Mouse (Mus musculus) lung, embryonic 15.5 days (tissue): ENCODE measurements at regions not wholly inside any gene's neighbourhood (a gene's known extent, or its start where the extent isn't known, plus 50 kb on each side); places are given as distances from the start of the nearest gene placed in this dataset.
"Not testable (repeated sequence)": the region's sequence is repeated elsewhere in the genome, so short reads cannot be mapped to it uniquely, and the experiment has no call there.

Experiments used
- ATAC-seq: fragments of 200-750 bp; cut with Nextera tagmentation; 2 replicates; pipeline ENCODE4 v1.8.0; 2017; ENCODE audit warnings: moderate number of reproducible peaks, borderline replicate concordance; ENCODE audit not compliant: low FRiP score, low TSS enrichment; ENCODE audit errors: extremely low read depth
- H3K27ac ChIP-seq: fragments of 300-500 bp; sonication (generic); 2 replicates; pipeline ENCODE4 v1.5.1; 2015; ENCODE audit warnings: moderate library complexity, mild to moderate bottlenecking, inconsistent platforms
- H3K27me3 ChIP-seq: fragments of 300-500 bp; sonication (generic); 2 replicates; pipeline ENCODE4 v1.6.1; 2015; ENCODE audit warnings: inconsistent platforms
- H3K36me3 ChIP-seq: fragments of 300-500 bp; sonication (generic); 2 replicates; pipeline ENCODE4 v1.6.1; 2015; ENCODE audit warnings: inconsistent platforms
- H3K4me1 ChIP-seq: fragments of 300-500 bp; sonication (generic); 2 replicates; pipeline ENCODE4 v1.6.1; 2015; ENCODE audit warnings: inconsistent platforms
- H3K4me2 ChIP-seq: fragments of 300-500 bp; sonication (generic); 2 replicates; pipeline ENCODE4 v1.6.1; 2015; ENCODE audit warnings: inconsistent platforms, mild to moderate bottlenecking, moderate library complexity
- H3K4me3 ChIP-seq: fragments of 300-500 bp; sonication (generic); 2 replicates; pipeline ENCODE4 v1.5.1; 2015; ENCODE audit warnings: mild to moderate bottlenecking, inconsistent platforms
- H3K9ac ChIP-seq: fragments of 300-500 bp; sonication (generic); 2 replicates; pipeline ENCODE4 v1.6.1; 2015; ENCODE audit warnings: inconsistent platforms
- H3K9me3 ChIP-seq: fragments of 300-500 bp; sonication (generic); 2 replicates; pipeline ENCODE4 v1.6.1; 2016; ENCODE audit warnings: inconsistent platforms
- WGBS: fragments of 180-500 bp; shearing (Covaris S2); methylation state at CpG from one replicate; pipeline ENCODE4 v1.1.7; 2015; 5-methylcytosine and 5-hydroxymethylcytosine counted together

GRCm38 (mm10) chr1:161692836-161693767, 95.2 kb downstream of the Fasl start:
- Histone ChIP-seq H3K27ac (no peak overlapping the region), H3K27me3 (no peaks in the 10 kb centered on the region), H3K4me3 (no peak overlapping the region), H3K9me3 (no peaks in the 10 kb centered on the region), H3K4me1 (no peaks in the 10 kb centered on the region), H3K9ac (no peak overlapping the region), H3K36me3 (no peaks in the 10 kb centered on the region), H3K4me2 (no peak overlapping the region)
- ATAC-seq: no peak
- 67% methylated on average over 14 of the region's 14 CpGs for WGBS

- no peak overlapping the region for H3K4me2 ChIP-seq
- no peaks in the 10 kb centered on the region for H3K4me1 ChIP-seq
- H3K4me3 ChIP-seq: no peak overlapping the region
- H3K36me3 ChIP-seq: no peaks in the 10 kb centered on the region
- H3K9me3 ChIP-seq: no peaks in the 10 kb centered on the region
- H3K27me3 ChIP-seq: no peaks in the 10 kb centered on the region
- 15% methylated on average over 3 of the region's 3 CpGs for WGBS
- no peak overlapping the region for H3K9ac ChIP-seq
- no peak for ATAC-seq
- no peak overlapping the region for H3K27ac ChIP-seq
Observed at GRCm38 (mm10) chr1:161688946-161689345, 99.3 kb downstream of the Fasl start.

DNA sequence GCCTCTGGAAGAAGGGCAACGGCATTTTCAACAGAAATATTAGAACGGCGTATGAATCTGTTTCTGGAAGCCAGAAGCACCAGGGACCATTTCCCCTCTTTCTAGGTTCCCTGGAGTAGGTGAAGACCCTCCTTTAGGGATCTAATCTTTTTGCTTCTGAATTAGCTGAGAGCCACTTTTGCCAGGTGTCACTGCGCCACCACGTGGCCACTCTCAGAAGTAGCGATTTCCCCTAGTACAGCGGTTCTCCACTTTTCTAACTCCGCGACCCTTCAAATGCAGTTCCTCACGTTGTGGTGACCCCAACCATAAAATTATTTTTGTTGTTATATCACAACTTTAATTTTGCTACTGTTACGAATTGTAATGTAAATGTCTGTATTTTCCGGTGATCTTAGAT, 100.7 kb downstream of the Fasl start:
- H3K9me3 ChIP-seq: no peaks in the 10 kb centered on the region
- H3K9ac ChIP-seq: no peak overlapping the region
- ATAC-seq: no peak
- no peak overlapping the region for H3K4me2 ChIP-seq
- WGBS: 17% methylated on average over 12 of the region's 12 CpGs
- H3K4me1 ChIP-seq: no peaks in the 10 kb centered on the region
- no peaks in the 10 kb centered on the region for H3K36me3 ChIP-seq
- H3K27me3 ChIP-seq: no peaks in the 10 kb centered on the region
- no peak overlapping the region for H3K4me3 ChIP-seq
- H3K27ac ChIP-seq: no peak overlapping the region

DNA sequence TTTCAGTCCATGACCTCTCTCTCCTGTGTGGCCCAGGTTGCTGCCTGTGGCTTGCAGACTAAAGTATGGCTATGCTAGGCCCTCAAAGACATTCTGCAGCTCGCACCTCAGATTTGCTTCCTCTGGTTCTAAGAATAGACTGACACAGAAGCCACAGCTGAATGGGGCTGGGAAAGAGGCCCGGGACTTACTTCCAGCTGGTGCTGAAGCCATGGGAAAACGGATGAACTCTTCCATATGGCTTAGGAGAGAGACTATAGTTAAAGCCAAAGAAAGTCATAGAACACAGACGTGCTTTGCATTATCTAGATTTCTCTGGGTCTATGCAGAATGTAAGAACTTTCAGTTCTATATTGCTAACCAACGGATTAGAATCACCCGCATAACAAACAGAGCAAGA, 107.7 kb downstream of the Fasl start:
- no peak overlapping the region for H3K27ac ChIP-seq
- H3K9me3 ChIP-seq: no peaks in the 10 kb centered on the region
- no peaks in the 10 kb centered on the region for H3K4me1 ChIP-seq
- no peak overlapping the region for H3K4me2 ChIP-seq
- ATAC-seq: no peak
- no peaks in the 10 kb centered on the region for H3K27me3 ChIP-seq
- H3K36me3 ChIP-seq: no peaks in the 10 kb centered on the region
- 66% methylated on average over 6 of the region's 6 CpGs for WGBS
- H3K9ac ChIP-seq: no peak overlapping the region
- no peak overlapping the region for H3K4me3 ChIP-seq

- Histone ChIP-seq H3K36me3 (no peaks in the 10 kb centered on the region), H3K4me2 (no peak overlapping the region), H3K9ac (no peak overlapping the region), H3K9me3 (no peaks in the 10 kb centered on the region), H3K27me3 (no peaks in the 10 kb centered on the region), H3K4me3 (no peak overlapping the region), H3K4me1 (no peaks in the 10 kb centered on the region), H3K27ac (no peak overlapping the region)
- ATAC-seq: no peak
- WGBS: 81% methylated on average over 5 of the region's 5 CpGs
Observed at GRCm38 (mm10) chr1:161670937-161671336, 117.4 kb downstream of the Fasl start.

DNA sequence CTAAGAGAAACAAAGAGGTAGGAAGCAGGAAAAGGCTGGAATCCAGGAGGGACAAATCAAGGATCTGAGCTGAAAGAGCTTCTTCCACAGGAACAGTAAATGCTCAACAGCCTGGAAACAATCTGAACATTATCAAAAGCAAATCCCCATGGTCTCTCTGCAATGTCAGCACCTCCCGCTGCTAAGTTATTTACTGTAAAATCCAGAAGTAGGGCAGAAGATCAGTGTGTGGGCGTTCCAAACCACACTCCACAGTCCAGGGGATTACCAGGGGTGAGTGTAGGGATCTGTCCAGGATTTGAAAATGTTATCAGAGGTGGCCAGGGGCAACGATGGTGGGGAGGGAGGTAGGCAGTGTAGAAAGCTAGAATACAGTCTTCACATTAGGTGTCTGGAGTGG, 124.0 kb downstream of the Fasl start:
- H3K4me3 ChIP-seq: no peak overlapping the region
- 53% methylated on average over 3 of the region's 3 CpGs for WGBS
- no peak overlapping the region for H3K9ac ChIP-seq
- no peak overlapping the region for H3K27ac ChIP-seq
- H3K4me1 ChIP-seq: no peaks in the 10 kb centered on the region
- H3K4me2 ChIP-seq: no peak overlapping the region
- no peaks in the 10 kb centered on the region for H3K27me3 ChIP-seq
- no peaks in the 10 kb centered on the region for H3K36me3 ChIP-seq
- no peak for ATAC-seq
- H3K9me3 ChIP-seq: no peaks in the 10 kb centered on the region

- Histone ChIP-seq H3K36me3 (no peaks in the 10 kb centered on the region), H3K4me3 (no peak overlapping the region), H3K4me2 (no peak overlapping the region), H3K9me3 (no peaks in the 10 kb centered on the region), H3K27me3 (no peaks in the 10 kb centered on the region), H3K4me1 (no peaks in the 10 kb centered on the region), H3K27ac (no peak overlapping the region), H3K9ac (no peak overlapping the region)
- ATAC-seq: no peak
- WGBS: 74% methylated on average over 1 of the region's 1 CpGs
Observed at GRCm38 (mm10) chr1:161663351-161663750, 124.9 kb downstream of the Fasl start.

DNA sequence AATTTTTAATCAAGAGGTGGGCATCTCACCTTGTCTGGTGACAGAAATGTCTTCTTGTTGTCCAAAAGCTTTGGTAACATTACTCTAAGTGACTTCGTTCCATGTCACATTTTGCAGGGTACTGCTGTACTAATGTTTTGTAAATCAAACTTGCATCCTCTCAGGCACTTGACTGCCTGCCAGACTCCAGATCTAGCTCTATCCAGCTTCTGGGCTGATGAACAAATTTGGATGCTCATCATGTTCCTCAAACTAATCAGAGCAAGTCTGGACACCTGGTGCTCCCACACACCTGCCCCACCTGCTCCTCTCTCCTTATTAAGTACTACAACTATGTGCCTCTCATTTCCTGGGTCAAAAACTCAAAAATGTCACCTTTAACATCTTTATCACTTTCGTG, 126.1 kb downstream of the Fasl start:
- no peaks in the 10 kb centered on the region for H3K9me3 ChIP-seq
- H3K4me1 ChIP-seq: no peaks in the 10 kb centered on the region
- no peak for ATAC-seq
- no peak overlapping the region for H3K27ac ChIP-seq
- H3K27me3 ChIP-seq: no peaks in the 10 kb centered on the region
- H3K36me3 ChIP-seq: no peaks in the 10 kb centered on the region
- no peak overlapping the region for H3K9ac ChIP-seq
- 78% methylated on average over 2 of the region's 2 CpGs for WGBS
- H3K4me3 ChIP-seq: no peak overlapping the region
- H3K4me2 ChIP-seq: no peak overlapping the region

GRCm38 (mm10) chr1:161657511-161657910, 130.8 kb downstream of the Fasl start:
- no peaks in the 10 kb centered on the region for H3K9me3 ChIP-seq
- no peak for ATAC-seq
- H3K4me2 ChIP-seq: no peak overlapping the region
- H3K27me3 ChIP-seq: no peaks in the 10 kb centered on the region
- H3K27ac ChIP-seq: no peak overlapping the region
- H3K4me3 ChIP-seq: no peak overlapping the region
- H3K4me1 ChIP-seq: no peaks in the 10 kb centered on the region
- H3K9ac ChIP-seq: no peak overlapping the region
- no peaks in the 10 kb centered on the region for H3K36me3 ChIP-seq
- 67% methylated on average over 1 of the region's 1 CpGs for WGBS

DNA sequence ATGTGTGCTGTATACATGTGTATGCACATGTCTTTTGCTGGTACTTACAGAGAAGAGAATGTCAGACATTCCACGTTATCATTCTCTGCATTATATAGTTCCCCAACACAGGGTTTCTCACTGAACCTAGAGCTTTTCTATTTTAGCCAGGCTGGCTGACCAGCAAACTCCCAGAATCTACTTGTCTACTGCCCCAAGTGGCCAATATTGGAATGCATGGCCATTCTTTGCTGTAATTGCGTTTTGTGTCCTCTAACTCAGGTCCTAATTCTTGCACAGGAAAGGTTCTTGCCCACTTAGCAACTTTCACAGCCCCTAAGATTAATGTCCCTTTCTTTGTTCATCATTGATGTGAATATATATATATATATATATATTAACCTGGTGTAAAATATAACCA, 138.9 kb downstream of the Fasl start:
- 60% methylated on average over 2 of the region's 2 CpGs for WGBS
- Histone ChIP-seq H3K4me3 (no peak overlapping the region), H3K27me3 (no peaks in the 10 kb centered on the region), H3K9ac (no peak overlapping the region), H3K27ac (no peak overlapping the region), H3K4me2 (no peak overlapping the region), H3K36me3 (no peaks in the 10 kb centered on the region), H3K9me3 (no peaks in the 10 kb centered on the region), H3K4me1 (no peaks in the 10 kb centered on the region)
- ATAC-seq: no peak

GRCm38 (mm10) chr1:161632098-161632497, 137.6 kb downstream of the Tnfsf18 start:
- Histone ChIP-seq H3K27me3 (no peaks in the 10 kb centered on the region), H3K9me3 (no peaks in the 10 kb centered on the region), H3K4me3 (no peak overlapping the region), H3K36me3 (no peaks in the 10 kb centered on the region), H3K4me2 (no peak overlapping the region), H3K27ac (no peak overlapping the region), H3K9ac (no peak overlapping the region), H3K4me1 (no peaks in the 10 kb centered on the region)
- no peak for ATAC-seq
- 62% methylated on average over 5 of the region's 5 CpGs for WGBS

DNA sequence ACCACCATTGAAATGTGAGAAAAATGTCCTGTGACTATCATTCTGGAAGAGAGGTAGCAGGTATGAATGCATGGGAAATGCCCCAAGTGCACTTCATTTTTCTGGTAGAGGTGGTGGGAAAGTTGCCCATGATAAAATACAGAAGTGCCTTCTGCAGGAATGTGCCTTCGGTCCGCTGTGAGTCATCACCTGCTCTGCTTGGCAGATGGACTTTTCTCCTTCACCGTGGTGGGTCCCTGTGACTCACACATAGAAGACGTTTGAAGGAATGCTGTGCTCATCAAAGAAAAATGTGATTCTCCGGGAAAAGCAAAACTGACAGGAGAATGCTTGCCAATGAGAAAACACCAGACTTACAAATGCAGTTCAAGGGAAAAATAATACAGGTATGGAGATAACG, 126.8 kb downstream of the Tnfsf18 start:
- WGBS: 70% methylated on average over 6 of the region's 6 CpGs
- H3K4me1 ChIP-seq: no peaks in the 10 kb centered on the region
- H3K4me3 ChIP-seq: no peak overlapping the region
- no peak overlapping the region for H3K4me2 ChIP-seq
- no peak for ATAC-seq
- no peaks in the 10 kb centered on the region for H3K9me3 ChIP-seq
- no peak overlapping the region for H3K27ac ChIP-seq
- H3K9ac ChIP-seq: no peak overlapping the region
- no peaks in the 10 kb centered on the region for H3K36me3 ChIP-seq
- H3K27me3 ChIP-seq: no peaks in the 10 kb centered on the region

DNA sequence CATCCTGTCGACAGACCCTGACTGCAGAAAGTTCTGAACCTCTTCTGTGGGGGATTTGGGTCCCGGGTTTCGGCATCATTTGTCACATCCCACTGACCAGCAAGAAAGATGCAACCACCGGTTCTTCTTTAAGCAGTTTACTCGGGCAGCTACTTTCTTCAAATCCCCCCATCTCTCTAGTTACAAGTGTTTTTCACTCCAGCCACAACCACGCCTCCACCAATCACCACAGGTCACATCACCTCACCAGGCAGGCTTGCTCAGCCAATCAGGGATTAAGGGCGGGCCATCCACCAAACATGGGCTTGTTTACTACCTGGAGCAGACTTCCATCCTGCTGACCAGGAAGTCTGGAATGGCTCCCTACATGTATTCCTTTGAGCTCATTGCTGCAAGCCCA, 119.6 kb downstream of the Tnfsf18 start:
- not testable (repeated sequence) for H3K27ac ChIP-seq, H3K4me2 ChIP-seq, H3K4me1 ChIP-seq, H3K9ac ChIP-seq, H3K9me3 ChIP-seq, H3K4me3 ChIP-seq, H3K27me3 ChIP-seq, H3K36me3 ChIP-seq, ATAC-seq
- 89% methylated on average over 7 of the region's 7 CpGs for WGBS
